Mouse (Mus musculus) gonadal fat pad, adult 2 months (tissue): ENCODE measurements at regions not wholly inside any gene's neighbourhood (a gene's known extent, or its start where the extent isn't known, plus 50 kb on each side); places are given as distances from the start of the nearest gene placed in this dataset.

Experiments
- DNase-seq: peaks from one replicate; pipeline ENCODE4 v3.0.0-alpha.2; 2012; ENCODE audit warnings: low read depth

DNA sequence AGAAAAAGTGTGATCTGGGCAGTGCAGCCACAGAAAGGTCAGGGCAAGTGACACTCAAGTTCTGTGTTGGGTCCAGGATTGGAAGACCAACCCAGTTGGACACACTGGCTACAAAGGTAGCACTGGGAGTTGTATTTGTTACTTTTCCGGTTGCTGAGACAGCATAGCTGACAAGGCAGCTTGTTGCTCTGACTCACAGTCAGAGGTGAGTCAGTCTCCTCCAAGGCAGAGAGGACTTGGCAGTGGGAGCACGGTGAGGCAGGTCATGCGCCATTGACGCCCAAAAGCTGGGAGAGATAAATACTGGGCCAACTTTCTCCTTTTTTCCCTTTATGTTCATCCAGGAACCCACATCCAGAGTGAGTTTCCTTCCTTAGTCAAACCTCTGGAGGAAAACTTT is 88.4 kb downstream of the Zfp706 start:
- DNase-seq, result no peak

DNA sequence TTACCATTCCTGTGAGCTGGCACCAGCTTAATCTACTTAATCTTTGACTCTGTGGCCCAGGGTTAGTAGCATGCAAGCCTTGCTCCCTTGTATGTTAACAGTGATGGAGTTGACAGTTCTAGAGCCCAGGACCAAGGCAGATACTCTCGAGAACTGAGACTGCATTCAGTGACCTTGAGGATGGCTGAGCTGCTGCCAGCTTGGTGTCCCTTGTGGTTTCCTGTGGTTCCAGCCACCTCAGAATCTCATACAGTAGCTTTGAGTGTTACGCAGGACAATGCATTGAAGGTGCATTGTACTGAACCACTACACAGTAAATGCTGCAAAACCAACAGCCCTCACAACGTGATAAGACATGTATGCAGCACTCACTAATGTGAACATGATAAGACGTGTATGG is 90.6 kb downstream of the Zfp706 start:
- no peak for DNase-seq

DNA sequence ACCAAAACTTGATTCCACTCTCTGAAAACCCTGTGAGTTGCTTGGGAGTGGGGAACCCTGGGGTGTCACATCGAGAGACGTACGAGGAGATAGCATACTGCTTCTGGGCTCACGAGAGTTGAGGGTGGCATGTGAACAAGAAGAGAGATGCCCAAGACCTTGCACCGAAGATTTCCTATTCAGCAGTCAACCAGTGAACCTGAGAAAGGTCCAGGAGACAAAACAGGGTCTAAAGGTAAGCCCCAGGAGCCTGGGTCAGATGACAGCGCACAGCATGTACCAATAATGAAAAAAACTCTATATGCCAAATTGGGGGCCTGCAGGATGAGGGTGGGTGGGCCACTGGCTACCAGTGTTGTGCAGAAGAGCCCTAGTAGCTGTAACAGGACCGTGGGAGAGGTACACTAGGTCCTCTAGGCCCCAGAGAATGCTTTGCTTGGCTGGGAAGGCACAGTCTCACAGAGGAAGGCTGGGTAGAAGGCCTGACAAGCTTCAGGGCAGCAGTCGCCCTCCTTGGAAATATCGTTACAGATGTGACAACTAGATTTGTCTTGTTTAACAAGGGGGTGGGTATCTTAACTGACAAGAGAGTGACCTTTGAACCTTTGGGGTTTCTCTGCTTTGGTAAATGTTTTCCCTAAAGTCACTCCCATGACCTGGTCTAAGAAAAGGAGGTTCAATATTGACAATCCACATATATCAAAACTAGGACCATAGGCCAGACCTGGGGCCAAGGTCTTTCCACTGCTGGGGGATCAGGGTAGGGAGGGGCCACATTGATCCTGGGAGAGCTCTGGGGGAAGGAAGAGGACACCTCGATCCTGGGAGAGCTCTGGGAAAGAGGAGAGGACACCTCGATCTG is 93.1 kb downstream of the Zfp706 start:
- DNase-seq, result no peak

DNA sequence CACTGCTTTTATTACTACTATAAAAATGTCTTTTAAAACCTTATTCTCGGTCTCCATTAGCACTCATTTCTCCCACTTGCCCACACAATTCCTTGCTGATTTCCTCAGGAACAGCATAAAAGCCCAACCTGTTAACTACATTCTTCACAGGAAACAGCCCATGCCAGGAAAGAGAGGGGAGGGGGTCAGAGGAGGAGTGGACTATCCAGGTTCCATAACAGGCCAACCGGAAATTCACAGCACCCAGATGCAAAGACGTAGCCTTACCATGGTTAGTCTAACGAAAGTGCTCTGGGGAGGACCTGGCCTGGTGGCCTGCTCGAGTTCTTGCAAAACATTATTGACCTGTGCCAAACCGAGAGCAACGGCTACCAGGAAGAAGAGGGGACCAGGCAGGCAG is 94.3 kb downstream of the Zfp706 start:
- no peak for DNase-seq

DNA sequence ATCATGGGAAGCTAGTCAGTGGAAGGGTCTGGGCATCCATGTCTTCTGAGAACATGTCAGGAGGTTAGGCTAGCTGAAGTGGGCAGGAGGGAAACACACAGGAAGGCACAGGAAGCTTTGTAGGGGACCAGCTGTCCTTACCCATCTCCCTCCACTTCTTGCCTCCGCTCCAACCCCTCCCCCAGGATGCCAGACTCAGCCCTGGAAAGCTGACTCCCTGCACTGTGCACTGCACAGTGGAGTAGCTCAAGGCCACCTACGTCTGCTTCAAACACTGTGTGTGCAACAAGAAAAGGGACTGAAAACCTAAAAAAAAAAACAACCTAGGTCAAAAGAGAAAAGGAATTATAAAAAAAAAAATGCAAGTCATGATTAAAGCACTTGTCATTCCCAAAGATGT is 97.3 kb downstream of the Zfp706 start:
- DNase-seq, result no peak

DNA sequence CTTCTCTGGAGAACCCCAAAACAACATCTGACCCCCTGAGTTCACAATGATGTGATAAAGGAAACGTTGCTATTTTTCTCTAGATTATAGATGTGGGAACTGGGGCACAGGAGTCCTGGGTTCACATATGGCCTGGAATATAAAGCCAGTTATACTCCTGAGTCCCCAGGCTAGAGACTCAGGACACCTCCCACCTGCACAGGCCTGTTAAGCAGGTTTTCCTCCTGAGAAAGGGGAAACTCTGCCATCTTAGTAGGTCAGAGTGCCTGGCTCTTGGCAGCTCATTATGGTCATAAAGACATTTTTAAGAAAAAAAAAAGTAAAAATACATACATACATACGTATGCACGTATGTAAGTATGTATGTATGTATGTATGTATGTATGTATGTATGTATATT is 98.1 kb downstream of the Zfp706 start:
- DNase-seq, result no peak

DNA sequence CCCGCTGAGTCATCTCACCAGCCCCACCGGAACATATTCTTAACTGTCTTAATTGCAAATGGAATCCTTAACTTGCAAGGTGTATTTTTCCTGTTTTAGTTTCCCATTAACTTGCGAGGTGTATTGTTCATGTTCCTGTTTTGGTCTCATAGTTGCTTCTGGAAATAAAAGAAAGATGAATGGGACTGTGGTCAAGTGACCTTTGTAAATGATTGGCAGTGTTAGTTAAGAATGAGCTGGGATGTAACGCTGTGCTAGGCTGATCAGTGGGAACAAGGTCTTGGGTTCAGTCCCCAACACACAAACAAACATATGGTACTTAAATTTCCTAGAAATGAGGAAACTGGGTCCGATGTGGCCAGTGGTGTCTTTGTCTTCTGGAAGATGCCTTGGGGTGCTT is 100.8 kb downstream of the Zfp706 start:
- DNase-seq, result no peak

DNA sequence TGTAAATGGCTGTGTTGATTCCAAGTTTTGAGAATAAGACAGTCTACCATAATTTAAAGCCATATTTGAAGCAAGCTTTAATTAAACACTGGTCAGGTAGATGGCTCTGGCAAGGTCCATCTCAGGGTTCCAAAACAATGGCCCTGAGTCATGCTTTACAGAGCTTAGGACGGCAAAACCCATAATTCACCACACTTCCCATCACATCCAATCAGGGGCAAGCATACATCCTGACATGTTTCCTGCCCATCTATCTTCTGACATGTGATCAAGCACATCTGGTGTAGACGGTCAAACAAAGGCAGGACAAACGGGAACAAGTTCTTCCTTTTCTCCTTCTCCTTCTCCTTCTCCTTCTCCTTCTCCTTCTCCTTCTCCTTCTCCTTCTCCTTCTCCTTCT is 101.5 kb downstream of the Zfp706 start:
- DNase-seq, result no peak

DNA sequence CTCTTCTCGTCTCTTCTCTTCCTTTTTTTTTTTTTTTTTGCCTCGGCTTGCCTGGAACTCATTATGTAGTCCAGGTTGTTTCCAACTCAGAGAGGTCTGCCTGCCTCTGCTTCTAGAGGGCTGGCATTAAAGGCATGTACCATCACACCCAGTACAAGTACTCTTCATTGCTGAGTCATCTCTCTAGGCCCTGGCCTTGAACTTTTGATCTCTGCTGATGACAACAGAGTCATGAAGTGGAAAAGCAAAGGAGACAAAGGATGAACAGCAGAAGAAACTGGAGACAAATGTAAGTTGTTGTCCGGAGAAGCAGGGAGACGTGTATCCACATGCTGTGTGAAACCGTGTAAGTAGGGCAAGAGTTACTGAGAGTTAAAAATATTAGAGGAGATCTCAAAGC is 103.7 kb downstream of the Zfp706 start:
- DNase-seq, result no peak

DNA sequence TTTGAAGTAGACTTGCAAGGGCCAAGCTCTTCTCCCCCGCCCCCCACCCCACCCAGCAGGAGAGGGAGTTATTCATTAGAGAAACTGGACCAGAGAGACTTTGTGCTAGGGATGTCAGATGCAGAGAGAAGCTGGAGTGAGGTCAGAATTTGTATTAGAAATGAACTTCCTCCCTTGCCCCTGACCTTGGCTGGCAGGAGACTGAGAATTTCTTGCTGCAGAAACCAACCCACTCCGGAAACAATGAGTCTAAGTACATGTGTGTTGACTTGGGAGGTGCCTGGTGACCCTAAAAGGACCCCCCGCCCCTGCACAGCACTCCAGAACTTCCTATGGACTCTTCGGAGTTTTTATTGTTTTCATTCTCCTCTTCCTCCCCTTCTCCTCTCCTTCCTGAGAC is 104.3 kb downstream of the Zfp706 start:
- DNase-seq, result no peak

DNA sequence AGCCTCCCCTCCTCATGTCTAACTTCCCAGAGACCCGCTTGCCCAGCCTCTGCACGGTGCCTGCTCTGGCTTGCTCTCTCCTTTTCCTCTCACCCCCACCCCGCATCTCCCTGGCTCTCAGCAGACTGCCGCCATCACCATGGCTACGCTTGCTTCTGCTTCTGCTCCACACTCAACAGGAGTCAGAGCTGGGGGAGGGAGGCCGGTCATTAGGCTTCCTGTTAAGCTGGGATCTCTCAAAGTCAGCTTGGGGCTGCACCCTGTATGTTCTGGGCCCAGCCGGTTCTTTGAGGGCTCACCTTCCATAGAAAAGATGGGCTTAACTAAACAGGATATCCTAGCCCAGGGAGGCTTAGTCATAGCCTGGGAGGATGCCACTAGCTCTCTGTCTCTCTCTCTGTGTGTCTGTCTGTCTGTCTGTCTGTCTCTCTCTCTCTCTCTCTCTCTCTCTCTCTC is 105.7 kb downstream of the Zfp706 start:
- no peak for DNase-seq

DNA sequence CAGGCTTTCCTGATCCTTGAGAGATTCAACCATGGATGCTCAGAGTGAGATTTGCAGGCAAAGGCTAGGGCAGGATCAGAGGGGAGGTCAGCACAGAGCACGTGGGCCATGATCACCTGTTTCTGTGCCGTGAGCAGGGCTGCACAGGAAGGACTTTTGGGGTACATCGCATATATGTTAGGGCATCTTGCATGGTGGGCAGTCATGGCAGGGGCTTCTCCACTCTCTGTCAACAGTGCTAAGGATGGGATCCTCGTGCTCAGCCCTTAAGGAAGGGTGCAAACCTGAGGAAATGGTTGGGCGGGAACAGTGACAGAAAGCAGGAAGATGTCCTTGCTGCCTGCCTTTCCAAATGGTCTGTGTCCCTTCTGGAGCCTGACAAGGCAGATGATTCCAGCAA is 106.2 kb downstream of the Zfp706 start:
- no peak for DNase-seq

DNA sequence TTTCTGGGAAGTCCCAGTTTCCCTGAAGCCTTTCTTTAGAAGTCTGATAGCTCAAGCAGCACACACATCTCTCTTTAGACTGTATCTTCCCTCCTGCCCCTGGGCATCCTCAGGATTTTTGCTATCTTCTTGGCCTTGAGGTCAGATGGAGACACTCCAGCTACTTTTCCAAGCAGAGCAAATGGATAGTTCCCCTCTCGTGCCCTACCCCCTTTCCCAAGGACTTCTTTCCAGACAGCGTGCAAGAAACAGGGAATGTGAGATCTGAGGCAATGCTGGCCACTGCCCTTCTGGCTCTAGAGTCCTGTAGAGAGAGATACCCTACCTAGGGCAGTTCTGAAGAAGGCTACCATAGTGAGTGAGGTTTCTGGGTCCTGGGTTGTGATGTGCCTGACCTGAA is 106.6 kb downstream of the Zfp706 start:
- DNase-seq, result no peak

DNA sequence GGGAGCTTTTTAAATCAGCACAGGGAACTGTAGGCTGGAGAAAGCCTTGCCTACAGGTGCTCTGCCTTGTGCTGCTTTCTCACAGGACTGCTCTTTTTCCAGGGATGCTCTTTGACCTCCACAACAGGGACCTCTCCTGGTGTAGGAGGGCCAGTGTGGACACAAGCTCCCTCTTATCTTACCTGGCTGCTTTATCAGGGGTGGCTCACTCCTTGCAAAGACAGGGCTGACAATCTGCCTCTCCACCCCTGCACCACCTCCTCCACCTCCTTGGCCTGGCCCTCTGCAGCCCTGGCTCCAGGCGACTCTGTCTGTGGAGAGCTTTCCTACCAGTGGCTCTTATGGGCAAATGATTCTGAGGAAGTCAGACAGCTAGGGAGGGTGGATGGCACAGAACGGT is 107.7 kb downstream of the Zfp706 start:
- DNase-seq, result no peak

DNA sequence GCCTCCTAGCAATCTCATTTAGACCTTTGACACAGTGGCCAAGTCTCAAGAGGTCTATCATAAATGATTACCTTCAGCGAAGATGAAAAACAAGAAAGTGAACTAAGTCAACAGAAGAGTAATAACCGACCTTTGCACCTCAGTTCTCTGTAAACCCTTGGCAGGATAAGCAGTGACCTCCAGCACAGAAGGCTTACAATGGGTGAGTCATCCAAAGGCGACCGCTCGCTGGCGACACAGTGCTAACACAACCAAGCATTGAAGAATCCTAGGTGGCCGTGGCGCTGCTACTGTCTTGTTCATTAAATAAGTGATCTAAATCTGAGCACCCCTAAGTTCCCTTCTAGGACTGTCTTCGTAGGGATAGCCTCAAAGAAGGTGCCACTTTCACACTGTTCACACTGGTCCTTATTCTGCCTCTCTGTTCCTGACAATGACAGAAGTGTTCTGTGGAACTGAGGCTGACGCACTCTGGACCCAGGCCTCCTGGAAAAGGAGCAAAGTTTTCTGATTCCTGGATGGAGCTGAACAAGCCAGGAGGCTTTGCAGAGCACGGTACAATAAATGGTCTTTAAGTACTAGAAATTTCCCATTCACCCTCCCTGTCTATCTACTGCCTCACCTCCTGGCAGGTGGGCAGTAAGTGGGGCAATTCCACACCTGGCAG is 108.6 kb downstream of the Zfp706 start:
- no peak for DNase-seq

DNA sequence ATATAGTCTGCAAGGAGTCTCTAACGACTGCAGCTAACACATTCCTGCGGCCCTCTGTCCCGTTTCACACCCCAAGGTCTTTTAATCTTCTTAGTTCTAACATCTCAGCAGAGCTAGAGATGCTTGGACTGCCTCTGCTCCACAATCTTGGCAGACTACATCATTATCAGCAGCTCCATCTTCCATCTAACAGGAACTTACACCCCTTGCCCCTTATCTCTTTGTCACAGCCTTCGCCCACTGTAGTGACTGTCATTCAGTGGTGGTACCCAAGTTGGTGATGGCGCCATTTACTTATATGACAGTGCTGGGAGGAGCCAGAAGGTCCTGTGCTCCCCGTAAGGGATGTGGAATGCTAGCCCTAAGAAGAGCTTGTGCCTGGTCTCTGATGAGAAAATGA is 109.2 kb downstream of the Zfp706 start:
- DNase-seq, result no peak

DNA sequence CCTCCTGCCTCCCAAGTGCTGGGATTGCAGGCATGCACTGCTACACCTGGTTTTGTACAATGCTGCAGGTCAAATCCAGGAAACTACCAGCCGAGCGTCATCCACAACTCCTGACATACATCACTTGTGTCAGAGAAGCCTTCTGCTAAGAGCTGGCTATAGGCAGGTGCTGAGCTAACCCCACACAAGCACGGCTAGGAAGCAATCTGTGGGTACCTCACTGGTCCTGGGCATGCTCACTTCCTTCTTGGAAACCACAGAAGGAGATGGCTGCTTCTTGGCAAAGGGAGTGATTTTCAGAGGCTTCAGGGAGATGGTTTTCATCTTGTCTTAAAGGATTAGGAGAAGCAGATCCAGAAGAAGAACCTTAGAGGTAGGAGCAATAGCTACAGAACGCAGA is 111.3 kb downstream of the Zfp706 start:
- no peak for DNase-seq

DNA sequence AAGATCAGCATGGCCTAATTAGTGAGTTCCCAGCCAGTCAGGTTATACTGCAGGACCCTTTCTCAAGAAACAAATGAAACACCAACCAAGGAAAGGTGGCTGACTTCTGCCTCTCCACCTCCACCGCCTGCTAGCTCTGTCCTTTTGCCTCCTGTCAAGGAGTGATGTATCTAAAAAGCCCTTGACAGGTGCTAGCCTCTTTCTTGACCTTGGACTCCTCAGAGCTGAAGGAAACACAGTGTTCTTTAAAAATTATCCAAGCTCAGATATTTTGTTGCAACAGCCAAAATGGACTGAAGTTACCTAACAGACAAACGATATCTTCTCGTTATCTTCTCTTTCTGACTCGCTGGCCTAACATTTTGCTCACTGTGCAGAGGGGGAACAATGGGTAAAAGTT is 112.5 kb downstream of the Zfp706 start:
- DNase-seq, result no peak

DNA sequence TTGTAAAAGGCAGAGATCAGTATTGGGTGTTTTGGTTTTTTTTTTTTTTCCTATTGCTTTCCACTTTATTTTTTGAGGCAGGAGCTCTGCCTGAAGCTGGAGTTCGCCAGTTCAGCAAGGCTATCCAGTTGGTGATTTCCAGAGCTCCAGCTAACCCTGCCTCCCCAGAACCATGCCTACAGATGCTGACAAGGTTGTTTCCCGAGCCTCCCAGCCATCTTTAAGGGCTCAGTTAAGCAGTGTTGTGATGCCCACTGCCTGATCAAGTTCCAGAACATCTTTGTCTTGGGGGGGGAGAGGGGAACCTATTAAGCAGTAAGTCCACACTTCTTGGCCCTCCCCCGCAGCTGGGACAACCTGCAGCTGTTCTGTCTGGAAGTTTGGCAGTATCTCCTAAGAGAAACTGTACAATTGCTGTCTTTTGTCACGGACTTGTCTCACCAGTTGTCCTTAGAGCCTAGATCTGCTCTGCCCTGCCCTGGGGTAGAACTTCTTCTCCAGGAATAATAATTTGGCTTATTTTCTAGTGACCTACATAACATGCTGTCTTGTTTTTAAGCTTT is 114.1 kb downstream of the Zfp706 start:
- no peak for DNase-seq

DNA sequence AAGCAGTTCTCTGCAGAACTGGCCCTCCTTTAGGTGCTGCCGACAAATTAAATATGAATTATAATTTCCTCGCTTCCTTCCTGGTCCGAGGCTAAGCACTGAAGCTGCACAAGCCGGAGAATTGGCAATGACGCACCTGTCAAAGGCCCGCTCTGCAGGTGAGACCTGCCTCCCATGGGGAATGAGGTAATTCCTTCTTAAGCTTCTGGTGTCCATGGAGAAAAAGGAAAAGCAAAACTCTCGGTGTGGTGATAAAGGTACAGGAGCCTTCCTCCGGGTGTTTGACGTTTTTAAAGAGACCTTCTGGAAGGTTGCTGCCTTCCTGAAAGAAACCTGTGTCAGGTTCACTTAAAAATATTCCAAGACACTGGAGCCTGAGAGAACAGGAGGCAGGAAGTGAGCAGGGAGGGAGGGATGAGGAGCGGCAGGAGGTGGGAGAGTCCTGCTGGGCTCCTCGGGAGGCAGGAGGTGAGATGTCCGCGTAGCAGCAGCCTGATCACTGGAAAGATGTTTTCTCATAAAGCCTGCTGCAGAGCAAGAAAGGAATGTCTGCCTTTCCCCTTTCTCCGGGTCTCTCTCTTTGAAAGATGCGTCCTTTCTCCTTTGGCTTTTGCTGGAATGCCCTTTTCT is 114.9 kb downstream of the Zfp706 start:
- DNase-seq, result no peak

DNA sequence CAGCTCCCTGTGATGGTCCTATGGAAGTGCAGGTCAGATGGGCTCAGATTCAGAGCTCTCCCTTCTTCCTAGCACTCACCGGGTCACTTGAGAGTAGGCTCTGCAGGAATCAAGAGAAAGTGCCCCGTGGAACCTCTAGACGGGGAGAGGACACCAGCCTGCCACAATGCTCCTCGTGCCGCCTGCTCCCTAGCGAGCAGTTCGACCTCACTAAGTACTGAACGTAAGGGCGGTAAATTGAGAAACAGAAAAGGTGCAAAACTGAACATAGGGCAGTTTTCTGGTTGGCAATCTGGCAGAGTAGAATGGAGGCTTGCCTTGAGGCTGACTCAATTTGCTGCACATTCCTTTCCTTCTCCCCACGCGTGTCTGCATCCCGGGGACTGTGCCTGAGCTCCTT is 115.7 kb downstream of the Zfp706 start:
- no peak for DNase-seq

DNA sequence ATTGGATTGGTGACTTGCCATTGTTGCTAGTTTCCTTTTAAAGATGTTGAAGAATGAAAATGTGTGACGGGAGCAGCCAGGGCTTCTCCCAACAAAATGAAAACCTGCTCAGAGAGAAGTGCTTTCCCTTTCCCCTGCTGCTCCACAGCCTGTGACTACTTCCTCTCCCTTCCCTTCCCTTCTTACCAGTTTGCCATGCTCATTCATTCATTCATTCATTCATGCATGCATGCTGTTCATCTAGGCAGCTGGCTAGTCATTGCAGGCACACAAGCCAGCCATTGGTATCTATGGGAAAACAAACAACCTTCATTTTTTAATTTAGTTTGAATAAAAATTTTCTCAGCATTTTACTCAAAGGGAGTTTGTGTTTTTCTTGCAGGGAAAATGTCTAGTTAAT is 116.3 kb downstream of the Zfp706 start:
- DNase-seq, result no peak

DNA sequence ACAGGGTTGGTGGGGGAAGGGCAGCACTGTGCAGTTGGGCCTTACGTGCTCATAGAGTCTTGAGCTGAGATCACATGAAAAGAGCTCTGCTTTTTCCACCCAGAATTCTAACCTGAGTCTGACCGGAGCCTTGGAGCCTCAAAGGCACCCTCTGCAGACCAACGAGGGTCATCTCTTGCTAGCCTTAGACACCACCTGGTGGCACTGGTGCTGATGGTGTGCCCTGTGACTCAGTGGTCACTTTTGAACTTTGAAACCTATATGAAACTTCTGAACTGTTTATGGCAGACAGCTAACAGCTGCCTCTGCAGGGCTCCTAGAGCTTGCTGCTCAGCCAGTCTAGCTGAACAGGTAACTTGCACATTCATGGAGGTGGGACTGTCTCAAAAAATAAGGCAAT is 118.5 kb downstream of the Zfp706 start:
- DNase-seq, result no peak
